Mouse (Mus musculus) cerebellum, postnatal 10 days (tissue): ENCODE measurements at regions not wholly inside any gene's neighbourhood (a gene's known extent, or its start where the extent isn't known, plus 50 kb on each side); places are given as distances from the start of the nearest gene placed in this dataset.
"Not testable (repeated sequence)": the region's sequence is repeated elsewhere in the genome, so short reads cannot be mapped to it uniquely, and the experiment has no call there.

Experiments
- DNase-seq, 2 experiments: peaks; one replicate each; pipeline ENCODE4 v3.0.0; 2021; ENCODE audit warnings: mixed read lengths in 2 of 2

- no peak for DNase-seq
These were observed 59.1 kb downstream of the Zbtb18 start for GRCm38 (mm10) chr1:177501288-177501687.

- DNase-seq, result no peak
These were observed 61.8 kb downstream of the Zbtb18 start for GRCm38 (mm10) chr1:177503946-177504345.

GRCm38 (mm10) chr1:177504743-177505142 lies 62.6 kb downstream of the Zbtb18 start:
- DNase-seq, result no peak

- not testable (repeated sequence) for DNase-seq
These were observed 65.2 kb downstream of the Zbtb18 start for GRCm38 (mm10) chr1:177507398-177507797.

GRCm38 (mm10) chr1:177509786-177510185 lies 67.6 kb downstream of the Zbtb18 start:
- DNase-seq, result peak; percentile 54 to 58

GRCm38 (mm10) chr1:177512116-177512515 lies 70.0 kb downstream of the Zbtb18 start:
- no peak for DNase-seq

- no peak for DNase-seq
These were observed 75.9 kb downstream of the Zbtb18 start for GRCm38 (mm10) chr1:177517934-177518610.

GRCm38 (mm10) chr1:177518897-177519513 lies 76.9 kb downstream of the Zbtb18 start:
- DNase-seq, result no peak

- DNase-seq, result no peak
These were observed 79.0 kb downstream of the Zbtb18 start for GRCm38 (mm10) chr1:177521110-177521509.

- no peak for DNase-seq
These were observed 83.0 kb downstream of the Zbtb18 start for GRCm38 (mm10) chr1:177525141-177525540.

GRCm38 (mm10) chr1:177531791-177532190 lies 89.6 kb downstream of the Zbtb18 start:
- DNase-seq, result no peak

- no peak for DNase-seq
These were observed 90.5 kb downstream of the Zbtb18 start for GRCm38 (mm10) chr1:177532656-177533055.

- no peak for DNase-seq
These were observed 91.2 kb downstream of the Zbtb18 start for GRCm38 (mm10) chr1:177533332-177533731.

GRCm38 (mm10) chr1:177545031-177545735 lies 103.0 kb downstream of the Zbtb18 start:
- no peak for DNase-seq

- DNase-seq, result no peak
These were observed 105.6 kb downstream of the Zbtb18 start for GRCm38 (mm10) chr1:177547716-177548115.

- DNase-seq, result peak in 1 of 2 experiments; percentile 17
These were observed 113.5 kb downstream of the Zbtb18 start for GRCm38 (mm10) chr1:177555471-177556291.

- no peak for DNase-seq
These were observed 115.3 kb downstream of the Zbtb18 start for GRCm38 (mm10) chr1:177557432-177557831.

GRCm38 (mm10) chr1:177557856-177558255 lies 115.7 kb downstream of the Zbtb18 start:
- no peak for DNase-seq

- peak; percentile 43 to 52 for DNase-seq
These were observed 119.8 kb downstream of the Zbtb18 start for GRCm38 (mm10) chr1:177561716-177562588.

GRCm38 (mm10) chr1:177562589-177562912 lies 120.4 kb downstream of the Zbtb18 start:
- DNase-seq, result no peak

GRCm38 (mm10) chr1:177565678-177566077 lies 123.5 kb downstream of the Zbtb18 start:
- DNase-seq, result no peak
